ENCODE assay signal across 24 mouse cellular contexts in the genomic region with DNA sequence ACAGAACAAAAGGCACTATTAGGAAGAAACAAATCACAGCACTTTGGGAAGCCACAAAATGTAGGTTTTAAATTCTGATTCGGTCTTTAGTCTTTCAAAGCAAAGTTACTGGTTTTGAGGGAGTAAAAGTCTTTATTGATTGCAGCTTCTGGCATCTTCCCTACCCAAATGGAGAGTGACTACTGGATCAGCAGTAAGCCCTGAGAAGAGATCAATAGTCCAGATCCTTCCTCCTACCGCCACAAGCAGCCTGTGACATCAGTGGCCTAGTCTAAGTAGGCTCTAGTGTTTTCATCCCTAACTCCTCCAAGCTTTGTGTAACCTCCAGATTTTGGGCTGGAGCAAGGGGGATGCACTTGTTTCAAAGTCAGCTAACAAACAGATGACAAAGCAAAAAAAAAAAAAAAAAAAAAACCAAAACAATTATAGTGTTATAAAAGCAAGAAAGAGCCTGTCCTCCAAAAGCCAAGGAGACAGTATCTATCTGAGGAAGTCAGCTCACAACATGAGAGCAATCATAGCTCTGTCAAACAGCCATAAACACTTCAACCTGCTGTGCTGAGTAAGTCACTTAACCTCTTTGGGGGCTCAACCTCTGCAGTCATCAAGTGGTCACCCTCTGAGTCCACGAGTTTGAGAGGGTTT.
"Had no signal": no experiment of that assay in that cellular context is flagged by ENCODE, and none has a peak within 500 bp of the region (broad histone marks: within the 10 kb centered on the region; RNA-seq: fewer than 3 reads in every experiment).

No protein-coding gene starts in this region.

- H3K4me1 ChIP-seq: hindbrain, embryonic 15.5 days; limb, embryonic 10.5 days; limb, embryonic 12.5 days had no signal

- H3K27ac ChIP-seq: heart, adult 2 months; heart, embryonic 13.5 days; heart, embryonic 15.5 days; hindbrain, embryonic 13.5 days; hindbrain, embryonic 15.5 days; intestine, embryonic 15.5 days; left cerebral cortex, adult 2 months; limb, embryonic 10.5 days; limb, embryonic 12.5 days; liver, embryonic 14.5 days had no signal

- H3K4me3 ChIP-seq: heart, adult 2 months; heart, embryonic 13.5 days; heart, embryonic 15.5 days; hindbrain, embryonic 13.5 days; hindbrain, embryonic 15.5 days; intestine, embryonic 15.5 days; left cerebral cortex, adult 2 months; limb, embryonic 10.5 days; limb, embryonic 12.5 days had no signal

- DNase-seq: gastrocnemius, postnatal 14 days; gastrocnemius, postnatal 36 days; heart, adult 11 months; heart, adult 2 months; heart, postnatal 14 days; heart, postnatal 36 days; kidney, adult 18-20 months; kidney, adult 8-10 months; kidney, postnatal 10 days; kidney, postnatal 25 days; kidney, postnatal 4 days had no signal

- H3K9me3 ChIP-seq: heart, embryonic 13.5 days; heart, embryonic 15.5 days; hindbrain, embryonic 13.5 days; hindbrain, embryonic 15.5 days; intestine, embryonic 15.5 days; limb, embryonic 10.5 days; limb, embryonic 12.5 days had no signal

- H3K27me3 ChIP-seq: heart, embryonic 13.5 days; heart, embryonic 15.5 days; hindbrain, embryonic 13.5 days; hindbrain, embryonic 15.5 days; intestine, embryonic 15.5 days; limb, embryonic 12.5 days had no signal

- H3K9ac ChIP-seq: heart, embryonic 13.5 days; heart, embryonic 15.5 days; hindbrain, embryonic 13.5 days; hindbrain, embryonic 15.5 days; intestine, embryonic 15.5 days; limb, embryonic 12.5 days; liver, embryonic 14.5 days had no signal

- ATAC-seq: inflammation-experienced regulatory T-cells, adult 6 months; intestine, embryonic 15.5 days; intestine, postnatal 0 days had no signal

- H3K4me2 ChIP-seq: heart, embryonic 11.5 days; heart, embryonic 13.5 days; heart, embryonic 15.5 days; hindbrain, embryonic 13.5 days; hindbrain, embryonic 15.5 days; intestine, embryonic 15.5 days; limb, embryonic 12.5 days; liver, embryonic 11.5 days had no signal

- H3K36me3 ChIP-seq: heart, embryonic 13.5 days; heart, embryonic 15.5 days; hindbrain, embryonic 13.5 days; hindbrain, embryonic 15.5 days; intestine, embryonic 15.5 days had no signal
